9 mouse cellular contexts compared by ENCODE assay signal in the genomic region with DNA sequence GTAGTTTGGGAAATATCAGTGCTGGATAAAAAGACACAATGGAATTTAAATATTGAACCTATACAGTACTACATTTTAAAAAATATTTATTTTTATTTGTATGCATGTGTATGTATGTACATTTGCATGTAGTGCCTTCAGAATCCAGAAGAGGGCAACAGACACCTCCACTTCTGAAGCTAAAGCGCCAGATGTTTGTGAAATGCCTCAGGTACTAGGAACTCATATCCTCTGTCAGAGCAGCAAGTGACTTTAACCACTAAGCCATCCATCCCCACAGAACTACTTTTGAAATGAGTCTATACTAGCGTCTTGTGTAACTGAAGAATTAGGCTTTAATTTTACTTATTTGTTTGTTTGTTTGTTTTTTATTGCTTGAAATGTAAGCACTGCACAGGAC.
DNase-seq lines count a peak whose midpoint lies in the region; ATAC-seq lines count a peak whose summit lies in the region.
"Had no signal": no experiment of that assay in that cellular context is flagged by ENCODE, and none has a peak within 500 bp of the region (broad histone marks: within the 10 kb centered on the region; RNA-seq: fewer than 3 reads in every experiment).

No protein-coding gene starts in this region.

- no peaks in the 10 kb centered on the region for H3K9me3 ChIP-seq in hindbrain, embryonic 14.5 days (ENCODE audit: control insufficient read depth, low read length)
- no peaks in the 10 kb centered on the region for H3K9me3 ChIP-seq in hindbrain, embryonic 13.5 days
- no peaks in the 10 kb centered on the region for H3K9me3 ChIP-seq in limb, embryonic 12.5 days
- H3K9me3 ChIP-seq: embryonic facial prominence, embryonic 15.5 days had no signal

- peak; percentile 57 for DNase-seq in hindbrain, embryonic 14.5 days (ENCODE audit: low spot score)
- peak; percentile 88 for DNase-seq in 416B (ENCODE audit: low read depth)
- peak; percentile 85 for DNase-seq in ES-CJ7 (ENCODE audit: low read depth, low spot score)
- peak; percentile 67 for DNase-seq in embryo, embryonic 11 days
- peak; percentile 72 for DNase-seq in thymus, postnatal 0 days (ENCODE audit: low spot score)
- DNase-seq in left cerebral cortex, postnatal 10 days (ENCODE audit: extremely low spot score in 1 of 2, low spot score in 2 of 2) = no peak

- H3K4me3 ChIP-seq in hindbrain, embryonic 14.5 days (replicated peaks; ENCODE audit: low read length) = no peak overlapping the region
- H3K4me3 ChIP-seq in hindbrain, embryonic 13.5 days = no peak overlapping the region
- no peak overlapping the region for H3K4me3 ChIP-seq in limb, embryonic 12.5 days (replicated peaks)
- H3K4me3 ChIP-seq: embryonic facial prominence, embryonic 15.5 days had no signal

- H3K27ac ChIP-seq in hindbrain, embryonic 14.5 days = no peak overlapping the region
- H3K27ac ChIP-seq in hindbrain, embryonic 13.5 days = no peak overlapping the region
- no peak overlapping the region for H3K27ac ChIP-seq in limb, embryonic 12.5 days
- H3K27ac ChIP-seq: embryonic facial prominence, embryonic 15.5 days had no signal

- H3K36me3 ChIP-seq in hindbrain, embryonic 14.5 days (replicated peaks; ENCODE audit: control insufficient read depth, insufficient read depth) = no peaks in the 10 kb centered on the region
- H3K36me3 ChIP-seq in hindbrain, embryonic 13.5 days = no peaks in the 10 kb centered on the region
- no peaks in the 10 kb centered on the region for H3K36me3 ChIP-seq in limb, embryonic 12.5 days
- H3K36me3 ChIP-seq: embryonic facial prominence, embryonic 15.5 days had no signal

- ATAC-seq in hindbrain, embryonic 14.5 days (ENCODE audit: low FRiP score) = peak; percentile 27; the same call in 1 of the 2 replicates
- ATAC-seq in hindbrain, embryonic 13.5 days (ENCODE audit: low FRiP score) = no peak
- peak; percentile 56; the same call in 1 of the 2 replicates for ATAC-seq in limb, embryonic 12.5 days (ENCODE audit: insufficient number of reproducible peaks, insufficient read depth, low FRiP score, low TSS enrichment, low read depth)

- H3K4me1 ChIP-seq in hindbrain, embryonic 14.5 days (replicated peaks; ENCODE audit: control insufficient read depth, insufficient read depth, low read length) = no peaks in the 10 kb centered on the region
- no peaks in the 10 kb centered on the region for H3K4me1 ChIP-seq in hindbrain, embryonic 13.5 days (replicated peaks)
- no peaks in the 10 kb centered on the region for H3K4me1 ChIP-seq in limb, embryonic 12.5 days (replicated peaks)
- H3K4me1 ChIP-seq: embryonic facial prominence, embryonic 15.5 days had no signal

- 53% methylated on average over 2 of the region's 2 CpGs for WGBS in hindbrain, embryonic 14.5 days
- 51% methylated on average over 2 of the region's 2 CpGs for WGBS in hindbrain, embryonic 13.5 days
- WGBS in limb, embryonic 12.5 days = 28% methylated on average over 2 of the region's 2 CpGs

- intact Hi-C loops in left cerebral cortex, postnatal 10 days (cut with DNase I) = loop anchor here (2.0 kb wide), 1 partner anchor 150 kb away; no protein-coding TSS in a partner anchor

- no peak overlapping the region for H3K9ac ChIP-seq in hindbrain, embryonic 14.5 days
- H3K9ac ChIP-seq in hindbrain, embryonic 13.5 days = no peak overlapping the region
- H3K9ac ChIP-seq in limb, embryonic 12.5 days (replicated peaks) = no peak overlapping the region
- H3K9ac ChIP-seq: embryonic facial prominence, embryonic 15.5 days had no signal

- no peaks in the 10 kb centered on the region for H3K27me3 ChIP-seq in hindbrain, embryonic 14.5 days (ENCODE audit: control insufficient read depth, insufficient read depth, low read length)
- no peaks in the 10 kb centered on the region for H3K27me3 ChIP-seq in hindbrain, embryonic 13.5 days
- no peaks in the 10 kb centered on the region for H3K27me3 ChIP-seq in limb, embryonic 12.5 days
- H3K27me3 ChIP-seq: embryonic facial prominence, embryonic 15.5 days had no signal

- no peak overlapping the region for H3K4me2 ChIP-seq in hindbrain, embryonic 14.5 days (replicated peaks)
- no peak overlapping the region for H3K4me2 ChIP-seq in hindbrain, embryonic 13.5 days
- H3K4me2 ChIP-seq in limb, embryonic 12.5 days = no peak overlapping the region
- H3K4me2 ChIP-seq: embryonic facial prominence, embryonic 15.5 days had no signal

Comparison
In these comparisons a context has a peak if more than half of its experiments do, and no peak if none do; other contexts are left out.
1. DNase-seq: peak in hindbrain, embryonic 14.5 days (single experiment), 416B (single experiment), ES-CJ7 (single experiment), embryo, embryonic 11 days (single experiment) and thymus, postnatal 0 days (single experiment); none in left cerebral cortex, postnatal 10 days (0 of 2).